Mouse (Mus musculus): ENCODE measurements around the gene BC029722. TPM values are rescaled to one million over a fixed set of nuclear protein-coding genes. Genes with fewer than 3 reads are reported as not detected.

The BC029722 gene
- total and polyA plus RNA-seq, 3 experiments, result 12.4 to 33.8 (median 22.7) TPM

- dilution Hi-C loops (cut with MboI; ENCODE audit: extremely low pct_ligation_motif_present, extremely low pct_unique_long_range_greater_than_20kb, low sequenced_read_pairs), result no loop called here
- no peak for DNase-seq (ENCODE audit: extremely low read depth)
Measured at GRCm38 (mm10) chr2:155777688-155777985, 41.6 kb downstream of the BC029722 start.

GRCm38 (mm10) chr2:155776824-155777687 lies 42.2 kb downstream of the BC029722 start:
- Histone ChIP-seq H3K36me3 (replicated peaks in 1 of 2; ENCODE audit: control insufficient read depth in 1 of 2, insufficient read depth in 1 of 2, low read length in 1 of 2) (no peaks in the 10 kb centered on the region), H3K4me3 (replicated peaks in 1 of 3; ENCODE audit: low read depth in 2 of 3, low read length in 2 of 3, poor library complexity in 1 of 3) (no peak overlapping the region), H3K79me2 (replicated peaks; ENCODE audit: control insufficient read depth, extremely low read depth, insufficient read depth, poor library complexity, severe bottlenecking) (no peaks in the 10 kb centered on the region), H3K4me1 (ENCODE audit: control insufficient read depth in 1 of 2, insufficient read depth in 2 of 2) (peaks cover 5 to 6% of the 10 kb centered on the region in 2 experiments), H3K27ac (ENCODE audit: insufficient read depth, low read depth) (no peak overlapping the region), H3K4me2 (ENCODE audit: insufficient read depth, low read depth, poor library complexity, severe bottlenecking) (no peak overlapping the region), H3K27me3 (replicated peaks) (peaks cover 68% of the 10 kb centered on the region), H3K9ac (ENCODE audit: insufficient read depth, low read depth) (no peak overlapping the region), H3K9me3 (replicated peaks; ENCODE audit: low read length) (peaks cover 5% of the 10 kb centered on the region)
- in situ Hi-C loops (cut with MboI; ENCODE audit: low pct_ligation_motif_present, low pct_unique_long_range_greater_than_20kb, low sequenced_read_pairs) (no loop called here), dilution Hi-C loops (cut with MboI; ENCODE audit: extremely low pct_ligation_motif_present, extremely low pct_unique_long_range_greater_than_20kb, low sequenced_read_pairs) (no loop called here)
- no peak for DNase-seq (ENCODE audit: extremely low read depth)
- TF ChIP-seq SIN3A (IDR thresholded peaks at IDR 0.05; ENCODE audit: low read length) (no peak), JUND (conservative IDR thresholded peaks at IDR 0.05; ENCODE audit: low read depth, low read length) (no peak), JUN (IDR thresholded peaks at IDR 0.05; ENCODE audit: insufficient read depth, low read depth, low read length) (no peak), ZKSCAN1 (IDR thresholded peaks at IDR 0.05; ENCODE audit: borderline replicate concordance, low read depth, low read length) (no peak), NELFE (IDR thresholded peaks at IDR 0.05; ENCODE audit: low read depth, low read length) (no peak), CHD2 (IDR thresholded peaks at IDR 0.05; ENCODE audit: low read length) (no peak), ZC3H11A (IDR thresholded peaks at IDR 0.05; ENCODE audit: low read depth, low read length) (no peak), POLR2AphosphoS2 (IDR thresholded peaks at IDR 0.05; ENCODE audit: low read depth, low read length) (no peak), RCOR1 (conservative IDR thresholded peaks at IDR 0.05; ENCODE audit: low read depth, low read length) (no peak), BHLHE40 (IDR thresholded peaks at IDR 0.05; ENCODE audit: low read depth, low read length) (no peak), RAD21 (IDR thresholded peaks at IDR 0.05; ENCODE audit: low read depth, low read length) (no peak), HCFC1 (IDR thresholded peaks at IDR 0.05; ENCODE audit: low read depth, low read length) (no peak), IRF4 (IDR thresholded peaks at IDR 0.05; ENCODE audit: low read depth, low read length) (no peak), MAX (IDR thresholded peaks at IDR 0.05; ENCODE audit: low read length) (no peak), USF1 (IDR thresholded peaks at IDR 0.05; ENCODE audit: low read depth, low read length) (no peak), MYC (IDR thresholded peaks at IDR 0.05; ENCODE audit: low read depth, low read length) (no peak), ELF1 (IDR thresholded peaks at IDR 0.05; ENCODE audit: low read depth, low read length) (no peak), MXI1 (IDR thresholded peaks at IDR 0.05; ENCODE audit: low read depth, low read length) (no peak)

More at GRCm38 (mm10) chr2:155777688-155777985, 41.6 kb downstream of the BC029722 start:
- H3K36me3 ChIP-seq (replicated peaks in 1 of 2; ENCODE audit: control insufficient read depth in 1 of 2, insufficient read depth in 1 of 2, low read length in 1 of 2), result no peaks in the 10 kb centered on the region
- H3K9me3 ChIP-seq (replicated peaks; ENCODE audit: low read length), result peaks cover 5% of the 10 kb centered on the region
- H3K4me2 ChIP-seq (ENCODE audit: insufficient read depth, low read depth, poor library complexity, severe bottlenecking), result no peak overlapping the region
- H3K79me2 ChIP-seq (replicated peaks; ENCODE audit: control insufficient read depth, extremely low read depth, insufficient read depth, poor library complexity, severe bottlenecking), result no peaks in the 10 kb centered on the region
- no peak for TF ChIP-seq SIN3A (IDR thresholded peaks at IDR 0.05; ENCODE audit: low read length)
- no peak for TF ChIP-seq USF2 (conservative IDR thresholded peaks at IDR 0.05; ENCODE audit: low read depth, low read length)
- peaks cover 65% of the 10 kb centered on the region for H3K27me3 ChIP-seq (replicated peaks)
- no peak overlapping the region for H3K9ac ChIP-seq (ENCODE audit: insufficient read depth, low read depth)
- H3K4me1 ChIP-seq (ENCODE audit: control insufficient read depth in 1 of 2, insufficient read depth in 2 of 2), result peaks cover 5 to 6% of the 10 kb centered on the region in 2 experiments
- H3K27ac ChIP-seq (ENCODE audit: insufficient read depth, low read depth), result no peak overlapping the region
- in situ Hi-C loops (cut with MboI; ENCODE audit: low pct_ligation_motif_present, low pct_unique_long_range_greater_than_20kb, low sequenced_read_pairs), result no loop called here
- H3K4me3 ChIP-seq (replicated peaks in 1 of 3; ENCODE audit: low read depth in 2 of 3, low read length in 2 of 3, poor library complexity in 1 of 3), result no peak overlapping the region

All from CH12.LX (cell line).